Mouse (Mus musculus) lung, adult 18-20 months (tissue): ENCODE results near the gene Bcas3.

Source experiments
- DNase-seq, 2 experiments: peaks; one replicate each; pipeline ENCODE4 v3.0.0; 2022; ENCODE audit warnings: mixed read lengths in 2 of 2

Bcas3 gene

GRCm38 (mm10) chr11:85678666-85679065, 325.7 kb downstream of the Bcas3 start:
- no peak for DNase-seq

- DNase-seq = no peak
These were observed 328.8 kb downstream of the Bcas3 start for GRCm38 (mm10) chr11:85681580-85682419.

- DNase-seq = no peak
These were observed 332.0 kb downstream of the Bcas3 start for GRCm38 (mm10) chr11:85684981-85685380.

GRCm38 (mm10) chr11:85687816-85688439, 335.0 kb downstream of the Bcas3 start:
- DNase-seq = no peak

- no peak for DNase-seq
These were observed 335.5 kb downstream of the Bcas3 start for GRCm38 (mm10) chr11:85688440-85688838.

- DNase-seq = no peak
These were observed 336.3 kb downstream of the Bcas3 start for GRCm38 (mm10) chr11:85689226-85689625.

- DNase-seq = no peak
These were observed 338.3 kb downstream of the Bcas3 start for GRCm38 (mm10) chr11:85691285-85691684.

GRCm38 (mm10) chr11:85695614-85696263, 342.8 kb downstream of the Bcas3 start:
- DNase-seq = no peak

- DNase-seq = no peak
These were observed 343.8 kb downstream of the Bcas3 start for GRCm38 (mm10) chr11:85696491-85697398.

- no peak for DNase-seq
These were observed 344.5 kb downstream of the Bcas3 start for GRCm38 (mm10) chr11:85697468-85697867.

- DNase-seq = no peak
These were observed 345.3 kb downstream of the Bcas3 start for GRCm38 (mm10) chr11:85698242-85698641.

- DNase-seq = no peak
These were observed 351.2 kb downstream of the Bcas3 start for GRCm38 (mm10) chr11:85704062-85704748.

- no peak for DNase-seq
These were observed 353.7 kb downstream of the Bcas3 start for GRCm38 (mm10) chr11:85706630-85707029.

GRCm38 (mm10) chr11:85707496-85707895, 354.5 kb downstream of the Bcas3 start:
- DNase-seq = no peak

GRCm38 (mm10) chr11:85709147-85709546, 356.2 kb downstream of the Bcas3 start:
- no peak for DNase-seq

GRCm38 (mm10) chr11:85710155-85710554, 357.2 kb downstream of the Bcas3 start:
- no peak for DNase-seq

GRCm38 (mm10) chr11:85712026-85712804, 359.2 kb downstream of the Bcas3 start:
- DNase-seq = no peak

GRCm38 (mm10) chr11:85712860-85713813, 360.2 kb downstream of the Bcas3 start:
- DNase-seq = peak; percentile 90 to 93

GRCm38 (mm10) chr11:85713814-85714208, 360.8 kb downstream of the Bcas3 start:
- no peak for DNase-seq
